Mouse (Mus musculus) heart, postnatal 14 days (tissue): ENCODE results near the gene Cdyl2. TPM values are rescaled to one million over a fixed set of nuclear protein-coding genes. Genes with fewer than 3 reads are reported as not detected.

Experiments
- DNase-seq, 2 experiments: peaks; one replicate each; pipeline ENCODE4 v3.0.0; 2021 to 2022
- intact Hi-C: fragments of 180-260 bp; cut with DNase I; formaldehyde crosslinking; loops from one replicate; pipeline ENCODE4 v1.15.1; 2025
- long read RNA-seq, 2 experiments: library from polyadenylated mRNA; stranded (forward); transcript quantifications; one replicate each; pipeline ENCODE4 v2.0.0; 2021
- total RNA-seq, 2 experiments: library from RNA; stranded (reverse); gene quantifications; 2 replicates each; pipeline ENCODE4 v1.2.3; 2021

The Cdyl2 gene
- 1 to 10 TPM; 4.9 to 5.9 TPM for total RNA-seq
- long read RNA-seq, experiment 1, partial matches to known transcripts: 0 of 7 reads
- long read RNA-seq, experiment 1, other reads (novel, unspliced or antisense): 3 of 7 reads
- long read RNA-seq, experiment 2, partial matches to known transcripts: 0 of 2 reads
- long read RNA-seq, experiment 2, other reads (novel, unspliced or antisense): 0 of 2 reads

- intact Hi-C loops: loop anchor here (10.0 kb wide), 1 partner anchor 228 kb away; the partner anchor contains the start of gene Dynlrb2
- peak; percentile 83 to 89 for DNase-seq
Measured at GRCm38 (mm10) chr8:116732684-116733647, at the start of gene Cdyl2. Gene Cdyl2 (minus strand): TSS chr8:116732991.

- DNase-seq: no peak
Measured at GRCm38 (mm10) chr8:116780594-116780993, 47.8 kb upstream of the Cdyl2 start.

GRCm38 (mm10) chr8:116774220-116774619 lies 41.4 kb upstream of the Cdyl2 start:
- no peak for DNase-seq
- intact Hi-C loops: loop anchor here (5.0 kb wide), 1 partner anchor 93 kb away; no protein-coding TSS in a partner anchor

More at GRCm38 (mm10) chr8:116780594-116780993, 47.8 kb upstream of the Cdyl2 start:
- intact Hi-C loops: no loop called here

GRCm38 (mm10) chr8:116772727-116773126 lies 39.9 kb upstream of the Cdyl2 start:
- no peak for DNase-seq
- intact Hi-C loops: loop anchor here (5.0 kb wide), 1 partner anchor 95 kb away; no protein-coding TSS in a partner anchor

- DNase-seq: peak in 1 of 2 experiments; percentile 9
- intact Hi-C loops: loop anchor here (5.0 kb wide), 1 partner anchor 95 kb away; no protein-coding TSS in a partner anchor
Measured at GRCm38 (mm10) chr8:116771797-116772343, 39.1 kb upstream of the Cdyl2 start.

GRCm38 (mm10) chr8:116770756-116771155 lies 38.0 kb upstream of the Cdyl2 start:
- intact Hi-C loops: loop anchor here (5.0 kb wide), 1 partner anchor 97 kb away; no protein-coding TSS in a partner anchor
- no peak for DNase-seq

- DNase-seq: no peak
- intact Hi-C loops: loop anchor here (5.0 kb wide), 1 partner anchor 84 kb away; no protein-coding TSS in a partner anchor
Measured at GRCm38 (mm10) chr8:116756174-116756573, 23.4 kb upstream of the Cdyl2 start.

- DNase-seq: peak; percentile 54 to 58
- intact Hi-C loops: loop anchor here (1.0 to 5.0 kb wide), 2 partner anchors 83 to 274 kb away; no protein-coding TSS in a partner anchor
Measured at GRCm38 (mm10) chr8:116755557-116755956, 22.8 kb upstream of the Cdyl2 start.

GRCm38 (mm10) chr8:116740726-116741125 lies 7.9 kb upstream of the Cdyl2 start:
- no peak for DNase-seq
- intact Hi-C loops: no loop called here

- intact Hi-C loops: loop anchor here (10.0 kb wide), 1 partner anchor 231 kb away; the partner anchor contains the start of gene Dynlrb2
- DNase-seq: no peak
Measured at GRCm38 (mm10) chr8:116735306-116735705, 2.5 kb upstream of the Cdyl2 start.

- intact Hi-C loops: loop anchor here (10.0 kb wide), 1 partner anchor 229 kb away; the partner anchor contains the start of gene Dynlrb2
- no peak for DNase-seq
Measured at GRCm38 (mm10) chr8:116734176-116734575, 1.4 kb upstream of the Cdyl2 start.

GRCm38 (mm10) chr8:116733648-116734014 lies 840 bp upstream of the Cdyl2 start:
- no peak for DNase-seq
- intact Hi-C loops: loop anchor here (10.0 kb wide), 1 partner anchor 229 kb away; the partner anchor contains the start of gene Dynlrb2

- intact Hi-C loops: loop anchor here (10.0 kb wide), 1 partner anchor 227 kb away; the partner anchor contains the start of gene Dynlrb2
- DNase-seq: peak; percentile 4 to 11
Measured at GRCm38 (mm10) chr8:116731976-116732683, 661 bp downstream of the Cdyl2 start.

- intact Hi-C loops: no loop called here
- no peak for DNase-seq
Measured at GRCm38 (mm10) chr8:116721451-116721850, 11.3 kb downstream of the Cdyl2 start.

GRCm38 (mm10) chr8:116707496-116707895 lies 25.3 kb downstream of the Cdyl2 start:
- intact Hi-C loops: no loop called here

GRCm38 (mm10) chr8:116702501-116702900 lies 30.3 kb downstream of the Cdyl2 start:
- DNase-seq: no peak
- intact Hi-C loops: no loop called here

More at GRCm38 (mm10) chr8:116707496-116707895, 25.3 kb downstream of the Cdyl2 start:
- no peak for DNase-seq

GRCm38 (mm10) chr8:116692931-116693330 lies 39.9 kb downstream of the Cdyl2 start:
- intact Hi-C loops: no loop called here
- DNase-seq: no peak

GRCm38 (mm10) chr8:116689741-116690140 lies 43.0 kb downstream of the Cdyl2 start:
- intact Hi-C loops: no loop called here
- DNase-seq: no peak

GRCm38 (mm10) chr8:116676174-116676573 lies 56.6 kb downstream of the Cdyl2 start:
- intact Hi-C loops: loop anchor here (10.0 kb wide), 1 partner anchor 199 kb away; no protein-coding TSS in a partner anchor
- no peak for DNase-seq
